Mouse (Mus musculus): ENCODE data around the gene Crhr1. TPM values are rescaled to one million over a fixed set of nuclear protein-coding genes. Genes with fewer than 3 reads are reported as not detected.
A peak's percentile ranks its signal among the peaks of the same experiment; 100 is the strongest.

Gene Crhr1
- polyA plus RNA-seq, 1 experiment: 0.08 TPM

DNA sequence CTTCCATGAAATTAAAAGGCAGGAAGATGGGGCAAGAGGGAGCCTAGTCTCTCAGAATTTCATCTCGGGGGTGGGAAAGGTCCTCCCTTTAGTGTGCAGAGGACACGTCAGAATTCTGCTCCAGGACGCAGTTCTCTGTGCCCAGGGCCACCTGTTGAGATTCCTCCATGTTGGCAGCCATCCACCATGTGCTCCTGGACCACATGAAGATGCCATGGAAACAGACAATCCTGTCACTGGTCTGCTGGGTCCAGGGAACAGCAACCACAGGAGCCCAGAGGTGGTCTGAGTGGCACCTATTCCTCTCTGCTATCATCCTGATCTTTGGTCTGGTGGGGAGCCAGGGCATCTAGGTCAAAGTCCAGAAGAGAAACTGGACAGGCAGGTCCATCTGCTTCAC, 6.3 kb downstream of the Crhr1 start:
- no peak for DNase-seq (ENCODE audit: low spot score)

DNA sequence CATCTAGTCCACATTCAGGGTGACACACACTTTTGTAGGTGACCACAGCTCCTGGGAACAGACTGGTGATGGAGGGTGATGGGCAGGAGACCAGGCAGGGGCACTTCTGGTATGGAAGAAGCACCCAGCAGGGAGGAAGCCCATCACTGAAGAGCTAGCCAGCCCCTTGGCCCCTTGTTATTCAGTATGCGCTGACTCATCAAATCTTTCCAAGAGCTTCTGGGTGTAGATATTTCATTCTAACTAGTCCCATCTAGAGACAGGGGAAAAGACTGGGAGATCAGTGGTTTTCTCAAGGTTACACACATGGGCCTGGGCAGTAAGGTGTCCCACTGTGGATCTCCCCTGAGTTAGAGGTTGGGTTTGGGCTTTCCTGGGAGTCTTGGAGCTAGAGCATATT, 12.3 kb downstream of the Crhr1 start:
- no peak for DNase-seq (ENCODE audit: low spot score)

DNA sequence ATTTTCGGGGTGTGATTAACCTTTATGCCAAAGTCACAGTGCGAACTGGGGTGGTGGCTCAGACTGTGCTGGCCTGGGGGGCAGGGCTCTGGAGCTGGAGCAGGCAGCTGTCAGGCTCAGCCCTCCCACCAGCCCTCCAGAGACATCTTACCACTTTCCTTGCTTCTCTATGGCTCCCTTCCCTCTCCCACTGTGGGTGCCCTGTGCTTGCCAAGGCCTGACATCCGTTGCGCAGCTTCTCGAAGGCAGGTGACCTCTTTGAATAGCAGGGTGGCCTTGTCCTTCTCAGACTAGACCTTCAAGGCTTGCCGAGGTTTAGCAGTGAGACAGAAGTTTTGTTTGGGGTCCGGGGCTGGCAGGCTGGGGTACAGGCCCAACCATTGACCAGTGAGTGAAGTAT, 16.1 kb downstream of the Crhr1 start:
- DNase-seq (ENCODE audit: low spot score): no peak

GRCm38 (mm10) chr11:104150911-104151310, 18.3 kb downstream of the Crhr1 start:
- DNase-seq (ENCODE audit: low spot score): no peak

- no peak for DNase-seq (ENCODE audit: low spot score)
Observed at GRCm38 (mm10) chr11:104154332-104154731, 21.7 kb downstream of the Crhr1 start.

DNA sequence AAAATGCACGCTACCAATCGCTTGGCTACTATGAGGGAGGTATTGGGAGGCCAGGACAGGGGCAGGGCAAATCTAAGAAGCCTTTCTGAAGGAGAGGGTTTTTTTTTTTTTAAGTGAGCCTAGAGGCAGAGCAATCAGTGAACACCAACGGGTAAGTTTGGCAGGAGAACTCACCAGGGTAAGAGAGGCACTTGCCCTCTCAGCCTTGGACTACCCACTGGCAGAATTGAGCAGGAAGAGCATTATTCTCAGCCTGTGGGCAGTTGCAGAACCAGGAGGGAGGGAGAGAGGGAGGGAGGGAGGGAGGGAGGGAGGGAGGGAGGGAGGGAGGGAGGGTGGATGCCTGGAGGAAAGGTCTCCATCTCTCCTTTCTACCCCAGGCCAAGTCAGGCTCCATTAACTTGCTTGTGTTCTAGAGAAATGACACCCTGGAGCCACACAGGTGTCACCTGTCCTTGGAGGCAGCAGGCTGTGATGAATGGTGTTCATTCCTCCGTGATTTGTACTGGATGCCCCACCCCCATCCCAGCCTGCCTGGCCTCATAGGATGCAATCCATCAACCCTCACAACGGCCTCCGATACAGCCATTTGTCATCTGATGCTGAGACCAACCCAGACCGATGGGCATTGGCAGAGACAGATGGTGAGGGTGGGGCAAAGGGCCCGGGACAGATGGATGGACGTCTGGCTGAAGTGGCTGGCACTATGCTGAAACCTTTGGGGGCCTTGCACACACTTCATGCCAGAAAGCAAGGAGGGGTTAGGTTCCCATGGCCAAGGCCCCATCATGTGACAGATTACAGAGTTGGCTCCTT, 22.4 kb downstream of the Crhr1 start:
- no peak for DNase-seq (ENCODE audit: low spot score)

DNA sequence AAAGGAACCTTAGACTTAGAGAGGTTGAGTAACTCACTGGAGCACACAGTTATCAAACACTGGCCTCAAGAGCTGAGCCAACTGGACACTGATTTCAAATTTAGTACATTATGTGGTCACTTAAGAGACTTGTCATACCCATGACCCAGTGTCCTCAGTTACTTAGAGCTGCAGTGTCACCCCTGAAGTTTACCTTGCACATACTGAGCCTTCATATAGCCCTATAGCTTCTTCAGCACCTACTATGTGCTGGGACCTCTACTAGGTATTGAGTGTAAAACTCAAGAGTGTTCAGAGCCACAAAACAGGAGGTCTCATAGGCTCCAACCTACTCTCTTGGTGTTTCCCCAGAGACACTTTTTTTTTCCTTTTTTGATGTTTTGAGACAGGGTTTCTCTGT, 23.2 kb downstream of the Crhr1 start:
- no peak for DNase-seq (ENCODE audit: low spot score)

DNA sequence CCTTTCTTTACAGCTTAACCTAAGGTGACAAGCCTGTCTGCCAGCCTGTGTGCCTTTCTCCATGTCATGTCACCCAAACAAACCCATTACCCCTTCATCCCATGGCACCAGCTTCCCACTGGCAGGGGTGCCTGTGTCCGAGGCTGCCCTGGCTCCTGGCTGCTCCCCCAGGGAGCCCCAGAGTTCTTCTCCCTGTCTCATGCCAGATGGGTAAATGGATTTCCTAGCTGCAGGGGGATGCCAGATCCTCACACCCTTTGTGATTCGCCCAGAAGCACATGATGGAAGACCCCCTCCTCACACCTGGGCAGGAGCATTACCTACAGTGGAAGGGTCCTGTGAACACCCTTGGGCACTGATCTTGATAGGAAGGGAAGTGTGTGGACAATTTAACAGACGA, 23.7 kb downstream of the Crhr1 start:
- DNase-seq (ENCODE audit: low spot score): no peak

DNA sequence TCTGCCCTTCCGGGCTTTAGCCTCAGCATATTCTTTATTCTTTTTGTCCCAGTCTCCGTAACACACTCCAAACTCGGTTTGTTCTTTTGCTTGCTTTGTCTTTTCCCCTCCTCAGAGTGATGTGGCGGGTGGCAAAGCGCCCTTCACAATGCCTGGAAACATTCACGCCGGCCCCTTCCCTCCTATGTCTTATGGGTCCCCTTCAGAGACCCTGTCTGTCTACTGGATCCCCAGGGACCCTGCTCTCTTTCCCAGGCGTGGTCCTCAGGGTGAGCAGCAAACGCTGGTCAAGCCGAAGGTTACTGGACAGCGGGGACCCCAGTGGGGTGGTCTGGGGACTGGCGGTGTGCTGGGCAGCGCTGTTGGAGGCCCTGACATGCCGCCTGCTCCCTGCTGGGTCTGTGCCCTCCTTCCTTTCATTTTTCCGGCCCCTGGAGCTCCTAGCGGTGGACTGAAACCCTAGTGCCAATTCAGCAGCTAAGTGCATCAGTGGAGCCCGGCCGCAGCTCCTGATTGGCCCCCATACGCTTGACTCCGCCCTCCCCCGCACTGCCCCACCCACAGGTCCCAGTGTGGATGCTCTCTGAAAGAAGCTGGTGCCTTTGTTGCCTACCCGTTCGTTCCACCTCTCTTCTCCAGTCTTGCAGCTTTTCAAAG, 25.1 kb downstream of the Crhr1 start:
- no peak for DNase-seq (ENCODE audit: low spot score)

- no peak for DNase-seq (ENCODE audit: low spot score)
Observed at GRCm38 (mm10) chr11:104158260-104158907, 25.7 kb downstream of the Crhr1 start.

- no peak for DNase-seq (ENCODE audit: low spot score)
Observed at GRCm38 (mm10) chr11:104159769-104160272, 27.2 kb downstream of the Crhr1 start.

DNA sequence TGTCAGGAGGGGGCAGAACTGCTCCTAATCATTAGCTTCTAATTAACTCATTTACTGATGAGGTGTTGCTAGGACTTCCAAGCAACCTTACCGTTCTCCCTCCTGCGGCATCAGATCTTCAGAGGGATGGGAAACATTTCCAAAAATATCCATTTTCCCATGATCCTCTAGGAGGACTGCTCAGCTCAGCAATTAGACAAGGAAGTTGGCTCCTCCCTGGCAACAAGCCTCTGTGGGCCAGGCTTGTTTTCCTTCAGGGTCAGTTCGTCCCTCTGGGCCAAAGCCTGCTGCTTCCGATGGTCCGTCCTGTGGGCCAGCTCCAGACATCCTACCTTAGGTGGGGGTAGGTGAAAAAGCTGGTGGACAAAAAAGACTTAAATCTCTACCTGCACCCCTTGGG, 28.5 kb downstream of the Crhr1 start:
- DNase-seq (ENCODE audit: low spot score): no peak

DNA sequence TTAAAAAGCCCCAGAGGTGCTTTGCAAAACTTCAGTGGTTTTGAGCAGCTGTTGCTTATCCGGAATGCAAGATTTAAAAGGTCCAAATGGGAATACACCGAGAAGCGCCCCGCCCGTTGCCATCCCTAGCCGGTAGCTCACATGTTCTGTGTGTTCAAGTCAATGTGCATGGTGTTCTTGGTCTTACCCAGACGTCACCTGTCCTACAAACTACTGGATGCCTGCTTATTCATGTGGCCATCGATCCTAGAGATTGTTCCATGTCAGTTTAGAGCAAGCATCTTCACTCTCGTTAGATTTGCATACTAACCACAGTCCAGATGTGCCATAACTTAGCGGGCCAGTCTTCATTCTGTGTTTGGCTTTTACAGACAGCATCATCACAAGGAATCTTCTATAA, 31.6 kb downstream of the Crhr1 start:
- DNase-seq (ENCODE audit: low spot score): no peak

- peak; percentile 38 for DNase-seq (ENCODE audit: low spot score)
Observed at GRCm38 (mm10) chr11:104171281-104171781, 38.7 kb downstream of the Crhr1 start.

DNA sequence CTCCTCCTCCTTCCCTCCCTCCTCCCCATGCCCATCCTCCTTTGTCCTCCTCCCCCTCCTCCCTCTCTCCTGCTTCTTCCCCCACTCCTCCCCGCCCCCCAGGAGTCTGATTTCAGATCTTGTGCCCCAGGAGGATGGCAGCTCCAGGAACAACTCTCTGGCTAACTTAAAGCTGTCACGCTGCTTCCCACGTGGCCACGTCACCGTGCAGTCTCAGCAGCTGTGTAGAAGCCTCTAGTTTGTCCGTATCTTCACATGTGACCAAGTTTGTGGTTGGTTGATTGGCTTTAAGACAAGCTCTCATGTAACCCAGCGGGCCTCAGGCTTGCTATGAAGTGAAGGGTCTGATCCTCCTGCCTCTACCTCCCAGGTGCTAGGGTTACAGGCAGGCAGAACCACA, 46.2 kb downstream of the Crhr1 start:
- no peak for DNase-seq (ENCODE audit: low spot score)

DNA sequence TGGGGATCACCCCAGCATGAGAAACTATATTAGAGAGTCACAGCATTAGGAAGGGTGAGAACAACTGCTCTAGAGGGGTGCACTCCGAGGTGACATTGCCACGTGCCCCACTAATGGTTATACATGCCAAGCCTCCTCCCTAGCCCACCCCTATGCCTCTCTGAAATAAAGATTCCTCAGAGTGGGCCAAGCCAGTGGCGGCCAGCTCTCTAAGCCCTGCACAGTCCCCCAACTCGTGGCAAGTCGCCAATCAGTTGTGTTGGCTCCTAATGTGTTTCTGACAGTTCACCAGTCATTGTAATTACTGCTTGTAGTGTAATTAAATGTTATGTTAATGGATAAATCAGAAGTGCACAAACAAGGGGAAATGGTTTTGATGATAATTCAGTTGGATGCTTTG, 47.1 kb downstream of the Crhr1 start:
- DNase-seq (ENCODE audit: low spot score): no peak

- no peak for DNase-seq (ENCODE audit: low spot score)
Observed at GRCm38 (mm10) chr11:104182141-104182540, 49.5 kb downstream of the Crhr1 start.

DNA sequence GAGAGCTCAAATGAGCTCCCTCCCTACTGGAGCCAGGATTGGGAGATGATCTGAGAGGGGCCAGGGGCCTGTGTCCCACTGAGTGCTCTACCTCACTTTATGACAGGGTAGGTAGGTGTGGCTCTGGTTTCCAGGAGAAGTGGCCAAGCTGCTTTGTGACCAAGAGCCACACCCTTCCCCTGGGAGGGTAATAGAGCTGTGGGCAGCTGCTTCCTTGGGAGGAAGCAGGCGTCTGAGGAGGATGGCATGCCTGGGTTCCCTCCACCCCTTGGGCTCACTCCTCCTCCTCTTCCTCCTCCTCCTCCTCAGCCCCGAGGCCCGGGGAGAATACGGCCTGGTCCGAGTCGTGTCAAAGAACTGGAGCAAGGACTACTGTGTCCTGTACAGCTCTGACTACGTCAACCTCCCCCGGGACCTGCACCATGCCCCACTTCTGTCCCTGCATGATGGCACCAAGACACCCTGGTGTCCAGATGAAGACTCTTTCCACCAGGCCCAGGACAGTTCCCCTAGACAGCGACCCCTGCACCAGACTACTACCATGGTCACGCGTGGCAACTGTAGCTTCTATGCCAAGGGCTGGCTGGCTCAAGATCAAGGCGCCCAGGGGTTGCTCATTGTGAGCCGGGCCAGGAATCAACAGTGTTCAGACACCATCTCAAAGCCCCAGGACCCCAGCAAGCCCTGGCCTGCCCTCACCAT, 53.6 kb downstream of the Crhr1 start, which contains the start of gene Sppl2c:
Sppl2c (plus strand) TSS at position 193 of the 702 bp plus-strand sequence.
- DNase-seq (ENCODE audit: low spot score): no peak

GRCm38 (mm10) chr11:104186837-104187150, 54.1 kb downstream of the Crhr1 start:
- DNase-seq (ENCODE audit: low spot score): no peak

DNA sequence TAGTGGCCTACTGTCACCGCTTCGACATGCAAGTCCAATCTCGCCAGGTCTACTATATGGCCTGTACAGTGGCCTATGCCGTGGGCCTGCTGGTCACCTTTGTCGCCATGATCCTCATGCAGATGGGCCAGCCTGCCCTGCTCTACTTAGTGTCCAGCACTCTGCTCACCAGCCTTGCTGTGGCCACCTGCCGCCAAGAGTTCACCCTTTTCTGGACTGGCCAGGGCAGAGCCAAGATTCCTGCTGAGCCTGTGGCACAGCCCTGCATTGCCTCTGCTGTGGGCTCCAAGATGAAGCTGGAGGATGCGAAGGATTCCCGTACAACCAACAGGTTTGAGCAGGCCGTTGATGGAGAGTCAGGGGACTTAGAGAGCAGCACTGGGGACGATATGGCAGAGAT, 55.1 kb downstream of the Crhr1 start:
- DNase-seq (ENCODE audit: low spot score): no peak

DNA sequence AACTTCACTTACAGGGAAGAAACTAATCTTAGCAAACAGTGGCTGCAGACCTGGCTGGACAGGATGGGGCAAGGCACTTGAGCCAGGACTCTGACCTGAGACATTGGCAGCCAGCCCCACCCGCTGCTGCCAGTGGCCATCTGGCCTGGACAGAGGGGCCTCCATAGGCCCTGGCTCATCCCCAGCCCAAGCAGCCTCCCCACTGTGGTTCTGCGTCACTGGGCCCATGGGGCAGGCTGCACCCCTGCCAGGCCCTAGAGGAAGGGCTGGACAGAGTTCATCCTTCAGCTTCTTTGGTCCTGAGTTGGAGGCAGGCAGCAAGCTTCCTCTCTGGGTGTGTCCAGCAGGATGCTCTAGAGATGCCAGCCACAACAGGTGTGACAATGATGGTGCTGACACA, 57.4 kb downstream of the Crhr1 start:
- DNase-seq (ENCODE audit: low spot score): no peak

- no peak for DNase-seq (ENCODE audit: low spot score)
Observed at GRCm38 (mm10) chr11:104195382-104195781, 62.7 kb downstream of the Crhr1 start.
